Mouse (Mus musculus) forebrain, postnatal 0 days (tissue): ENCODE results near the gene Neurl1b. TPM values are rescaled to one million over a fixed set of nuclear protein-coding genes. Genes with fewer than 3 reads are reported as not detected.

Experiments
- ATAC-seq: fragments of 200-750 bp; cut with Nextera tagmentation; 2 replicates; pipeline ENCODE4 v1.8.0; 2017; ENCODE audit warnings: mild to moderate bottlenecking, moderate library complexity
- DNase-seq: peaks from one replicate; pipeline ENCODE4 v3.0.0-alpha.2; 2015
- H3K27ac ChIP-seq: fragments of 300-500 bp; sonication (generic); 2 replicates; pipeline ENCODE4 v1.5.1; 2014; ENCODE audit warnings: low read depth, mild to moderate bottlenecking, antibody characterized with exemption, low read length, moderate library complexity, mixed read lengths
- H3K27me3 ChIP-seq: fragments of 300-500 bp; sonication (generic); 2 replicates; pipeline ENCODE4 v1.6.1; 2014; ENCODE audit warnings: mild to moderate bottlenecking, low read length, mixed read lengths; ENCODE audit not compliant: insufficient read depth
- H3K36me3 ChIP-seq: fragments of 300-500 bp; sonication (generic); 2 replicates; pipeline ENCODE4 v1.6.1; 2014; ENCODE audit warnings: mild to moderate bottlenecking, moderate library complexity; ENCODE audit not compliant: insufficient read depth
- H3K4me1 ChIP-seq: fragments of 300-500 bp; sonication (generic); 2 replicates; pipeline ENCODE4 v1.6.1; 2014; ENCODE audit warnings: antibody characterized with exemption; ENCODE audit not compliant: insufficient read depth
- H3K4me2 ChIP-seq: fragments of 300-500 bp; sonication (generic); 2 replicates; pipeline ENCODE4 v1.6.1; 2014; ENCODE audit warnings: low read depth, mild to moderate bottlenecking, moderate library complexity
- H3K4me3 ChIP-seq: fragments of 300-500 bp; sonication (generic); 2 replicates; pipeline ENCODE4 v1.5.1; 2014; ENCODE audit warnings: low read depth, low read length, mixed read lengths
- H3K9ac ChIP-seq: fragments of 300-500 bp; sonication (generic); 2 replicates; pipeline ENCODE4 v1.6.1; 2014; ENCODE audit warnings: mild to moderate bottlenecking
- H3K9me3 ChIP-seq: fragments of 300-500 bp; sonication (generic); 2 replicates; pipeline ENCODE4 v1.6.1; 2016; ENCODE audit warnings: low read length
- CTCF ChIP-seq: sonication (generic); IDR thresholded peaks from 2 replicates; pipeline ENCODE4 v1.5.1; 2016; ENCODE audit warnings: antibody characterized with exemption, control low read depth, low read depth
- WGBS: fragments of 180-500 bp; shearing (Covaris S2); extraction: QIAGEN DNeasy Blood & Tissue Kit; methylation state at CpG from one replicate; pipeline ENCODE4 v1.1.7; 2014; 5-methylcytosine and 5-hydroxymethylcytosine counted together
- polyA plus RNA-seq: library from polyadenylated mRNA; unstranded; fragments of >200 nt; fragmentation: Nextera tagmentation; extraction: Ambion mirVana; gene quantifications from 2 replicates; pipeline ENCODE4 v1.2.1, GENCODE M21; 2015
- total RNA-seq: library from RNA; depleted of rRNA; stranded (reverse); fragments of >200 nt; gene quantifications from 2 replicates; pipeline ENCODE4 v1.2.3, GENCODE M21; 2014

The Neurl1b gene
- total and polyA plus RNA-seq, 2 experiments from 2014 or later = 3.9 to 74.1 TPM

GRCm38 (mm10) chr17:26464481-26464880, 49.9 kb downstream of the Neurl1b start:
- no peak overlapping the region for H3K27ac ChIP-seq
- no peak overlapping the region for H3K4me3 ChIP-seq
- DNase-seq = no peak

GRCm38 (mm10) chr17:26464972-26465371, 50.3 kb downstream of the Neurl1b start:
- no peaks in the 10 kb centered on the region for H3K36me3 ChIP-seq
- TF ChIP-seq CTCF = no peak
- no peak overlapping the region for H3K27ac ChIP-seq
- DNase-seq (no peak), ATAC-seq (no peak)
- no peaks in the 10 kb centered on the region for H3K9me3 ChIP-seq
- no peak overlapping the region for H3K9ac ChIP-seq
- WGBS = 75% methylated on average over 7 of the region's 7 CpGs
- no peaks in the 10 kb centered on the region for H3K27me3 ChIP-seq
- no peaks in the 10 kb centered on the region for H3K4me1 ChIP-seq
- no peak overlapping the region for H3K4me2 ChIP-seq
- H3K4me3 ChIP-seq = no peak overlapping the region

More at GRCm38 (mm10) chr17:26464481-26464880, 49.9 kb downstream of the Neurl1b start:
- WGBS = 76% methylated on average over 9 of the region's 9 CpGs
- no peak for ATAC-seq
- Histone ChIP-seq H3K36me3 (no peaks in the 10 kb centered on the region), H3K4me2 (no peak overlapping the region), H3K4me1 (no peaks in the 10 kb centered on the region), H3K9me3 (no peaks in the 10 kb centered on the region), H3K9ac (no peak overlapping the region), H3K27me3 (no peaks in the 10 kb centered on the region)
- TF ChIP-seq CTCF = no peak

- Histone ChIP-seq H3K4me3 (no peak overlapping the region), H3K27ac (no peak overlapping the region), H3K36me3 (no peaks in the 10 kb centered on the region), H3K27me3 (no peaks in the 10 kb centered on the region), H3K4me1 (no peaks in the 10 kb centered on the region), H3K9ac (no peak overlapping the region), H3K4me2 (peak overlapping the region; percentile 30), H3K9me3 (no peaks in the 10 kb centered on the region)
- TF ChIP-seq CTCF = peak; percentile 91
- 3% methylated on average over 4 of the region's 4 CpGs for WGBS
- ATAC-seq (peak; percentile 75), DNase-seq (peak; percentile 89)
Measured at GRCm38 (mm10) chr17:26466741-26467150, 52.1 kb downstream of the Neurl1b start.

GRCm38 (mm10) chr17:26467619-26468018, 53.0 kb downstream of the Neurl1b start:
- Histone ChIP-seq H3K36me3 (no peaks in the 10 kb centered on the region), H3K4me1 (no peaks in the 10 kb centered on the region), H3K27me3 (no peaks in the 10 kb centered on the region), H3K9me3 (no peaks in the 10 kb centered on the region), H3K9ac (no peak overlapping the region), H3K27ac (no peak overlapping the region), H3K4me2 (no peak overlapping the region), H3K4me3 (no peak overlapping the region)
- ATAC-seq = no peak
- 74% methylated on average over 4 of the region's 4 CpGs for WGBS
- no peak for DNase-seq
- no peak for TF ChIP-seq CTCF

- Histone ChIP-seq H3K4me1 (no peaks in the 10 kb centered on the region), H3K27ac (no peak overlapping the region), H3K4me3 (no peak overlapping the region), H3K9me3 (no peaks in the 10 kb centered on the region), H3K9ac (no peak overlapping the region), H3K36me3 (no peaks in the 10 kb centered on the region), H3K27me3 (no peaks in the 10 kb centered on the region), H3K4me2 (no peak overlapping the region)
- no peak for ATAC-seq
- WGBS = 86% methylated on average over 13 of the region's 13 CpGs
- no peak for DNase-seq
- no peak for TF ChIP-seq CTCF
Measured at GRCm38 (mm10) chr17:26468102-26468894, 53.7 kb downstream of the Neurl1b start.

GRCm38 (mm10) chr17:26476871-26477270, 62.2 kb downstream of the Neurl1b start:
- Histone ChIP-seq H3K4me2 (no peak overlapping the region), H3K27ac (no peak overlapping the region), H3K4me1 (no peaks in the 10 kb centered on the region), H3K27me3 (no peaks in the 10 kb centered on the region), H3K9ac (no peak overlapping the region), H3K9me3 (no peaks in the 10 kb centered on the region), H3K4me3 (no peak overlapping the region), H3K36me3 (no peaks in the 10 kb centered on the region)
- no peak for ATAC-seq
- WGBS = 69% methylated on average over 6 of the region's 6 CpGs
- DNase-seq = no peak
- no peak for TF ChIP-seq CTCF

- H3K36me3 ChIP-seq = no peaks in the 10 kb centered on the region
- H3K27me3 ChIP-seq = no peaks in the 10 kb centered on the region
- ATAC-seq (no peak), DNase-seq (no peak)
- H3K4me3 ChIP-seq = no peak overlapping the region
- 71% methylated on average over 4 of the region's 4 CpGs for WGBS
- no peak overlapping the region for H3K9ac ChIP-seq
- H3K27ac ChIP-seq = no peak overlapping the region
- no peak overlapping the region for H3K4me2 ChIP-seq
- no peaks in the 10 kb centered on the region for H3K4me1 ChIP-seq
- no peaks in the 10 kb centered on the region for H3K9me3 ChIP-seq
- no peak for TF ChIP-seq CTCF
Measured at GRCm38 (mm10) chr17:26478672-26479071, 64.0 kb downstream of the Neurl1b start.
